Mouse (Mus musculus) neural tube, embryonic 11.5 days (tissue): ENCODE data around the gene 1700001C02Rik. TPM values are rescaled to one million over a fixed set of nuclear protein-coding genes. Genes with fewer than 3 reads are reported as not detected.
A peak's percentile ranks its signal among the peaks of the same experiment; 100 is the strongest.

Source experiments
- ATAC-seq: fragments of 200-750 bp; cut with Nextera tagmentation; 2 replicates; pipeline ENCODE4 v1.8.0; 2017; ENCODE audit warnings: moderate number of reproducible peaks, mild to moderate bottlenecking, moderate TSS enrichment, moderate library complexity; ENCODE audit not compliant: insufficient read depth, low FRiP score, low TSS enrichment
- DNase-seq: peaks from one replicate; pipeline ENCODE4 v3.0.0-alpha.2; 2015; ENCODE audit warnings: low spot score
- H3K27ac ChIP-seq: fragments of 300-500 bp; sonication (generic); 2 replicates; pipeline ENCODE4 v1.5.1; 2014; ENCODE audit warnings: low read depth, mild to moderate bottlenecking, low read length
- H3K27me3 ChIP-seq: fragments of 300-500 bp; sonication (generic); 2 replicates; pipeline ENCODE4 v1.6.1; 2014; ENCODE audit warnings: mild to moderate bottlenecking, low read length, mixed read lengths; ENCODE audit not compliant: control insufficient read depth, insufficient read depth
- H3K36me3 ChIP-seq: fragments of 300-500 bp; sonication (generic); 2 replicates; pipeline ENCODE4 v1.6.1; 2014; ENCODE audit warnings: mild to moderate bottlenecking, low read length, moderate library complexity, mixed read lengths; ENCODE audit not compliant: control insufficient read depth, insufficient read depth
- H3K4me1 ChIP-seq: fragments of 300-500 bp; sonication (generic); 2 replicates; pipeline ENCODE4 v1.6.1; 2014; ENCODE audit warnings: low read length, mixed read lengths; ENCODE audit not compliant: control insufficient read depth, insufficient read depth
- H3K4me2 ChIP-seq: fragments of 300-500 bp; sonication (generic); 2 replicates; pipeline ENCODE4 v1.6.1; 2014; ENCODE audit warnings: low read depth, mild to moderate bottlenecking, moderate library complexity
- H3K4me3 ChIP-seq: fragments of 300-500 bp; sonication (generic); 2 replicates; pipeline ENCODE4 v1.5.1; 2014; ENCODE audit warnings: low read depth, low read length
- H3K9ac ChIP-seq: fragments of 300-500 bp; sonication (generic); 2 replicates; pipeline ENCODE4 v1.6.1; 2014; ENCODE audit warnings: mild to moderate bottlenecking, low read length
- H3K9me3 ChIP-seq: fragments of 300-500 bp; sonication (generic); 2 replicates; pipeline ENCODE4 v1.6.1; 2016; ENCODE audit warnings: low read length; ENCODE audit not compliant: control insufficient read depth
- WGBS: fragments of 180-500 bp; shearing (Covaris S2); extraction: QIAGEN DNeasy Blood & Tissue Kit; methylation state at CpG from one replicate; pipeline ENCODE4 v1.1.7; 2014; 5-methylcytosine and 5-hydroxymethylcytosine counted together
- polyA plus RNA-seq: library from polyadenylated mRNA; unstranded; fragments of >200 nt; fragmentation: Nextera tagmentation; extraction: Ambion mirVana; gene quantifications from 2 replicates; pipeline ENCODE4 v1.2.1, GENCODE M21; 2014

1700001C02Rik gene
- not detected in 2 replicates for polyA plus RNA-seq

DNA sequence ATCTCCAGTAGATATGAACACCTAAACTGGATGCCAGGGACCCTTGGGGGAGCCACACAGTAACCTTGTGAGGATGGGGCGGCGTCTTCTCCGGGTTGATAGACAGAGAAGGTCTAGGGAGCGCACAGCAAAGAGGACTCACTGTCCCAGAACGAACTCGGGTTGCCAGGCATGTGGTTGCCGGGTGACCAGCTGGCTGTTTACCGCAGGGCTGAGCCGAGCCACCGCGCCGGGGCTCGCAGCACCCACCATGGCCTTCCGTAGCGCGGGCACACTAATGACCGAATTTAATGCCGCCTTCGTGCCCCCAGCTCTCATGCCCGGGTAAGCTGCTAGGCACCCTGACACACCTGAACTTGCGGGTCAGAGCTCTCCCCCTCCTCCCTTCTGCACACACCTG is at the start of gene 1700001C02Rik:
TSS of gene 1700001C02Rik (plus strand) at position 187 of the 400 bp plus-strand sequence.
- no peak for DNase-seq
- Histone ChIP-seq H3K27ac (no peak within 1 kb of the TSS), H3K9me3 (no peaks in the 10 kb centered on the region), H3K27me3 (peaks cover 10% of the 10 kb centered on the region), H3K4me3 (no peak within 1 kb of the TSS), H3K9ac (no peak within 1 kb of the TSS), H3K4me1 (no peaks in the 10 kb centered on the region), H3K36me3 (no peaks in the 10 kb centered on the region), H3K4me2 (peak within 1 kb of the TSS; percentile 24)
- 12% methylated on average over 21 of the region's 21 CpGs for WGBS
- no peak for ATAC-seq

DNA sequence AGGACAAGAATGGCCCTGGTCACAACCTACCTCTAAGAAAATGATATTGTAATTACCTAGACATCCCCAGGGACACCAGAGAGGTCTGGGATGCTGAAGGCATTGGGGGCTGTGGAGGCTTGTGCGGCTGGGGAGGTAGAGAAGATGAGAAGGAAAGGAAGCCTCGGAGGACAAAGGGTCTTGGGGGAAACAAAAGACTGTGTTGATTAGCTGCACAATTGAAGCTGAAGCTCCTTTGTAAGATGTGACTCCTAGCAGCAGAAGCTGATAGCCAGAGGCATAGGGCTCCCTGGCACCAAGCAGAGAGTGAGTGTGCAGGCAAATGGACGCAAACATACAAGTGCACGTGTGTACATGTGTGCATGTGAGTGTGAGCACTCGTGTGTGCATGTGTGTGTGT is 49.2 kb upstream of the 1700001C02Rik start:
- no peak for DNase-seq
- no peak for ATAC-seq
- WGBS: 43% methylated on average over 5 of the region's 5 CpGs

DNA sequence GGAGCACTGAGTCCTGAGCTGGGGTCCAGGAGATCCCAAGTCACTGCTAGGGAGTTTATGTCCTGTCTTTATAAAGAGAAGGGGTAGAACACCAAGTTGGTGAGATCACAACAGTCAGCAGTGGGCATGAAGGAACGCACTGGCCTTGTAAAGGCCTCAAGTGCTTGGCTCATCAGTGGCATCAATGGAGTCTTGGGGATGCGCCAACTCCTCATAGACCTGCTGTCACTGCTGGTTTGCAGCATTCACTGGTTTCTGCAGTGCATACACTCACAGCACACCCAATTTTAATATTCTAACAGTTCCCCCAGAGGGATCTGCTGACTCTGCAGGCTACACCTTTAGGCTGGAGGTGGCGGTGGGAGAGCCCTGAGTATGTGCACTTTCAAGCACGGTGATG is 42.7 kb upstream of the 1700001C02Rik start:
- WGBS: 78% methylated on average over 4 of the region's 4 CpGs
- no peak for ATAC-seq
- DNase-seq: no peak

More for the DNA sequence above, 49.2 kb upstream of the 1700001C02Rik start:
- H3K9me3 ChIP-seq: no peaks in the 10 kb centered on the region
- H3K4me2 ChIP-seq: no peak overlapping the region
- H3K27ac ChIP-seq: no peak overlapping the region
- H3K9ac ChIP-seq: no peak overlapping the region
- no peaks in the 10 kb centered on the region for H3K4me1 ChIP-seq
- no peaks in the 10 kb centered on the region for H3K36me3 ChIP-seq
- H3K4me3 ChIP-seq: no peak overlapping the region
- H3K27me3 ChIP-seq: no peaks in the 10 kb centered on the region

DNA sequence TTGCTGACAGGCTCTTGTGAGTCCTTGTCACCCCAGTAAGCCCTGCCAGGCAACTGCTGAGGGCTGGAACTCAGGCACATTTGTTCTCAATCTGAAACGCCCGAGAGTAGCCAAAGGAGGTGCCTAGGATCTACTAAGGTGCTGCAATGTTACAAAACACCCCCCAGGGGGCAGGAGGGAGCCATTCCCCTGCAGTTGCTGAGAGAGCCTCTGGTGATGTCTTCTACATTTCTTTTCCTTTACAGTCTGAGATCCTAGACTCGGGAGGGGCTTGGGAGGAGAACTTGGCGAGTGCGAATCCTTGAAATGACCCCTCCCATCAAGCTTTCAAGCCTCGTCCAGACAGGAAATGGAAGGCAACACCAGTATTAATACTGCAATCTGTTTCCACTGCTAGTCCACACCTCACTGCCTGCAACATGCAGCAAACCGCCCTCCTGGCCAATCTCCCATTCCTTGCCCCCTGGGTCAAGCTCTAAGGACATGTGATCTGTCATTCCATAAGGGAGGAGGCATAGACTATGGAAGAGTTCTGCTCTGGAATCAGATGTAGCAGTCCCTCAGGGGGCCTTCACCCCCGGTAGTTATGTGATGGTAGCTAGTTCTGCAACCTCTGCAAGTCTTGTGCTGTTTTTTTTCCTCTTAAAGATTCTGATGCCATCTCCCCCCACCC is 42.1 kb upstream of the 1700001C02Rik start:
- H3K36me3 ChIP-seq: no peaks in the 10 kb centered on the region
- no peak overlapping the region for H3K4me3 ChIP-seq
- WGBS: 27% methylated on average over 8 of the region's 8 CpGs
- H3K4me2 ChIP-seq: no peak overlapping the region
- no peak overlapping the region for H3K27ac ChIP-seq
- H3K4me1 ChIP-seq: no peaks in the 10 kb centered on the region
- DNase-seq (peak; percentile 59), ATAC-seq (no peak)
- H3K27me3 ChIP-seq: no peaks in the 10 kb centered on the region
- H3K9ac ChIP-seq: no peak overlapping the region
- no peaks in the 10 kb centered on the region for H3K9me3 ChIP-seq

More for the DNA sequence above, 42.7 kb upstream of the 1700001C02Rik start:
- H3K9me3 ChIP-seq: no peaks in the 10 kb centered on the region
- no peak overlapping the region for H3K9ac ChIP-seq
- no peak overlapping the region for H3K27ac ChIP-seq
- no peaks in the 10 kb centered on the region for H3K36me3 ChIP-seq
- no peaks in the 10 kb centered on the region for H3K27me3 ChIP-seq
- no peak overlapping the region for H3K4me3 ChIP-seq
- no peaks in the 10 kb centered on the region for H3K4me1 ChIP-seq
- no peak overlapping the region for H3K4me2 ChIP-seq

DNA sequence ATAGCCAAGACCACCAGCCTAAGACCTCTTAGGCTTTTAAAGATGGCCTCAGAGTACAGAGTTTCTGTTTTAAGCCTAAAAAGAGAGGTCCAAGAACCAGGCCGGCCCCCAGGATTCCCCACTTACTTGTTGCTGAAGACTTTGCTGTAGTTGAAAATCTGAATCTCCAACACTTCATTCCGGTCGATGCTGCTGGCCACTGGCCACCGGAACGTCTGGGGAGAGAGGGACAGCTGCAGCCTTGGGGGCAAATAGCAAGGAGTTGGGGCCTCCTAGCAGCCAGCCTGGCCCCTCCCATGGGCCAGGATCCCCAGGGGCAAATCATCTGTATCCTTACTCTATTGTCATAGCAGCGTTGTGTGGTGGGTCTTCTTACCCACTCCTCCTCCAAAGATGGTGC is 38.4 kb upstream of the 1700001C02Rik start:
- ATAC-seq (no peak), DNase-seq (no peak)
- Histone ChIP-seq H3K9me3 (no peaks in the 10 kb centered on the region), H3K36me3 (no peaks in the 10 kb centered on the region), H3K9ac (no peak overlapping the region), H3K4me2 (no peak overlapping the region), H3K4me1 (no peaks in the 10 kb centered on the region), H3K27me3 (no peaks in the 10 kb centered on the region), H3K27ac (no peak overlapping the region), H3K4me3 (no peak overlapping the region)
- 87% methylated on average over 6 of the region's 6 CpGs for WGBS

DNA sequence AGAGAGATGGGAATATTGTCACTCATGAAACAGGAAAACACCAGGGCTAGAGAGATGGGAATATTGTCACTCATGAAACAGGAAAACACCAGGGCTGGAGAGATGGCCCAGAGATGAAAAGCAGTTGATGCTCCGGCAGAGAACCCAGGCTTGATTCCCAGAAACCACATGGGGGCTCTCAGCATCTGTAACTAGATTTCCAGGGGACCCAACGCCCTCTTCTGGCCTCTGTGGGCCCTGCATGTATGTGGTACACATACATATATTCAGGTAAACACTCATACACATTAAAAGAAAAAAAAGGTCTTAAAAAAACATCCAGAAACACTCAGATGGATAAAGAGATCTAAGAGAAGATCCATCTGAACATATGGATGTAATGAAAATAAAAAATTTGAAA is 26.9 kb upstream of the 1700001C02Rik start:
- no peak for ATAC-seq
- WGBS: 45% methylated on average over 2 of the region's 2 CpGs
- Histone ChIP-seq H3K4me3 (no peak overlapping the region), H3K4me2 (no peak overlapping the region), H3K9me3 (no peaks in the 10 kb centered on the region), H3K36me3 (no peaks in the 10 kb centered on the region), H3K27ac (no peak overlapping the region), H3K4me1 (no peaks in the 10 kb centered on the region), H3K27me3 (no peaks in the 10 kb centered on the region), H3K9ac (no peak overlapping the region)
- no peak for DNase-seq

DNA sequence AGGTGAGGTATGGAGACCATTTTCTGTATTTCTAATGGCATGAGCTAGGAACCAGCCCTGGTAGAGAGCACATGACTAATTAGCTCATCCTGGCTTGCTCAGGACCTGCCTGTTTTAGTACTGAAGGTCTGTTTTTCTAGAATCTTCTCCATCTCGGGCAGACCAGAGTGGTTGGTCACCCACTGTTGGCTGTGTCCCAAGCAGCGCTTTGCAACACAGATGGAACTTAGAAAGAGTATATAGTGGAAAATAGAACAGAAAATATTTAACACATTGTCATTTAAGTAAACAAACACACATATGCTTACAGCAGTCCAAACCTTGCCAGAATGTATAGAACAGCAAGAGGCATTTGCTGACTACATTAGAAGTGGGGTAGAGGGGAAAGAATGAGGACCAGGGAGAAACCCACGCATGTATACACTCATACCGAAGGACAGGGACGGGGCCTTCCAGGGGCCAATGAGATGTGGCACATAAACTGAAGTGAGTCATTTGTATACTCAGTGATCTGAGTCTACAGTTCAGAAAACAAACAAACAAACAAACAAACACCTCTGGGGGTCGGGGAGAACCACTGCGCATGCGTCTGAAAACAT is 25.4 kb upstream of the 1700001C02Rik start:
- Histone ChIP-seq H3K27me3 (no peaks in the 10 kb centered on the region), H3K4me1 (no peaks in the 10 kb centered on the region), H3K9ac (no peak overlapping the region), H3K27ac (no peak overlapping the region), H3K4me3 (no peak overlapping the region), H3K9me3 (no peaks in the 10 kb centered on the region), H3K36me3 (no peaks in the 10 kb centered on the region), H3K4me2 (no peak overlapping the region)
- ATAC-seq: no peak
- DNase-seq: no peak
- 89% methylated on average over 8 of the region's 8 CpGs for WGBS

DNA sequence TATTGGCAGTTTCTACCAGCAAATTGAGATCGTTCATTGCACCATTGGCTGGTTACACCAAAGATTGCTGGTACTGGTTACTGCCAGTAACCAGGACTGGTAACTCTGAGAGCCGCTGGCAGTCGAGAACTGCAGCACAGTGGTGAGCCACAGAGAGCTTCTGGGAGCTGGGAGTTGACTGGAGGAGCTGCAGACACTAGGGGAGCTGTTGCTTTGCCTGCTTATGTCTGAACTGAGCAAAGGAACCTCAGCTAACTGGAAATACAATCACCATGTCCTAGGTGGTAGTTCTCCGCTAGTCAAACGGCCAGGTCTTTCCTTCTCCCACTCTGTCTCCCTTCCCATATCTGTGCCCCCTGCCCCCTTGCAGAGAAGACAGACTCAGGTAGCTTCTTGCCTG is 23.7 kb upstream of the 1700001C02Rik start:
- WGBS: 79% methylated on average over 5 of the region's 5 CpGs
- ATAC-seq (no peak), DNase-seq (no peak)
- no peaks in the 10 kb centered on the region for H3K9me3 ChIP-seq
- no peak overlapping the region for H3K4me3 ChIP-seq
- no peaks in the 10 kb centered on the region for H3K4me1 ChIP-seq
- no peak overlapping the region for H3K4me2 ChIP-seq
- no peaks in the 10 kb centered on the region for H3K27me3 ChIP-seq
- no peaks in the 10 kb centered on the region for H3K36me3 ChIP-seq
- no peak overlapping the region for H3K9ac ChIP-seq
- H3K27ac ChIP-seq: no peak overlapping the region

DNA sequence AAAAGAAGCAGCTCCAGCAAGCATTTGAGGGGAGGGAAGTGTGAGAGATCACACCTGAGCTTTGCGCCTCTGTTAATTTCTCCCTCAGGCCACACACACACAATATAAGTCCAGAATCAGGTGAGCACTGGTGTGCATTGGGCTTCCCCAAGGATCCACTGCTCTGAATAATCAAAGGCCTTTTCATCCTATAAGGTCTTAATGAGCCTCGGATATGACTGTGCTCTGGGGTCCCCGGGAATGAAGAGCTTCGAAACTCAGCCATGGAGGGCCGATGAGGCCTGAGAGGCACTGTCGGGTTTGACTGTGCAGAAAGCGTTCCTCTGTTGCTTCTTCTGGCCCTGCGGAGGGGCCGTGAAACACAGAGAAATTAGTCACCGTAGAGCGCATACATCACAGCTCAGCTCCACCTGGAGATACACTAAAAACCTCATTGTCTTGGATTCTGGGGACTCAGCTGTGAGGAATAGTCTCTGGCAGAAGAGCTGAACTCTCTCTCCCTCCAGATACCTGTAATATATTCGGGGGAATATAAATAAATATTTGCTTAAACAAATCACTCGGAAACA is 21.4 kb upstream of the 1700001C02Rik start:
- 84% methylated on average over 13 of the region's 13 CpGs for WGBS
- no peak overlapping the region for H3K27ac ChIP-seq
- no peak overlapping the region for H3K9ac ChIP-seq
- no peak for ATAC-seq
- no peak overlapping the region for H3K4me3 ChIP-seq
- H3K27me3 ChIP-seq: no peaks in the 10 kb centered on the region
- DNase-seq: no peak
- no peaks in the 10 kb centered on the region for H3K9me3 ChIP-seq
- H3K4me1 ChIP-seq: no peaks in the 10 kb centered on the region
- H3K4me2 ChIP-seq: no peak overlapping the region
- H3K36me3 ChIP-seq: no peaks in the 10 kb centered on the region
